Mouse (Mus musculus) lung, postnatal 36 days (tissue): Measurements from ENCODE around the gene Rcor1.

Source experiments
- DNase-seq: peaks from one replicate; pipeline ENCODE4 v3.0.0; 2022; ENCODE audit warnings: mixed read lengths

The Rcor1 gene

DNA sequence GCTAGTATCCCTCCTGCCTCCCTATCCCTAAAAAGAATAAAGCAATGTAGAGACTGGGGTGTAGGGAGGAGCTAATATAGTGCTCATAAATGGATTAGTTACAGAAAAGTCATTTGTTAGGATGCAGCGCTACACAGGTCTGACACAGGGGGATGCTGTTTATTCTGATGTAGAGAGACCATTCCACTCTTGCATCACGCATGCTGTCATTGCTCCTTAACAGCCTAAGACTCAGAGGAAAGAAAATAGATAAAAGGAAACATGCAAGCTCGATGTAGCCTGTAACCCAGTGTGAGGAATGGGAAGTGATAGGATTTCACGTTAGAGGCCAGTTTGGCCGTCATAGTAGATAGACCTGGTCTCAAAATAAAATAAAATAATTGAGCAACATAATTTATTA is 31.9 kb downstream of the Rcor1 start:
- no peak for DNase-seq

DNA sequence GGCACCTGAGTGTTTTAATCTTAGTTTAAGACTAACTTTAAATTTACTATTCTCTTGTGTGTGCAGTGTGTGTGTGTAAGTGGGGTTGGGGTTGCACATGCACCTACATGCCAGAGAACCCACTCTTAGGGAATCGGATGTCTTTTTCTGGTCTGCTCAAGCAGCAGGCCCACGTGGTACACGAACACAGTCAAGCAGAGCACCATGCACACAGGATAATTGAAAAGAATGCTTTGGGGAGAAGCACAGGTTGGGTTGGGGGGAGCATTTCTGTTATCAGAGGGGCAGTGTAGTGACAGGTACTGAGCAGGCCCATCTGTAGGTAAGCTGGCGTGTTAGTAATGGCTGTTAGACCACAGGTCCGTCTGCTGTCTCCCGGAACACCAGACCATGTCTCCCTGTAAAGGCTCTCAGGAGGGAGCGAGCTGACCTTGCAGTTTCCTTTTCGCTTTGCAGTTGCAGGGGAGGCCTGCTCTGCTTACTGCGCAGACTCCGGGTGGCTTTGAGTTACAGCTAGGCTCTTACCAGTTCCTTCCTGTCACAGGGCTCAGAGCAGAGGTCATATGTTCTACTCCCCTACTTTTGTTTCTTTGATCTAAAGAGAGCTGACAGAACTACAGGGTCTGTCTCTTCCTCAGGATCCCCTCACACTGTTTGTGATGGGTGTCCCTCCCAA is 32.5 kb downstream of the Rcor1 start:
- DNase-seq = peak; percentile 69

DNA sequence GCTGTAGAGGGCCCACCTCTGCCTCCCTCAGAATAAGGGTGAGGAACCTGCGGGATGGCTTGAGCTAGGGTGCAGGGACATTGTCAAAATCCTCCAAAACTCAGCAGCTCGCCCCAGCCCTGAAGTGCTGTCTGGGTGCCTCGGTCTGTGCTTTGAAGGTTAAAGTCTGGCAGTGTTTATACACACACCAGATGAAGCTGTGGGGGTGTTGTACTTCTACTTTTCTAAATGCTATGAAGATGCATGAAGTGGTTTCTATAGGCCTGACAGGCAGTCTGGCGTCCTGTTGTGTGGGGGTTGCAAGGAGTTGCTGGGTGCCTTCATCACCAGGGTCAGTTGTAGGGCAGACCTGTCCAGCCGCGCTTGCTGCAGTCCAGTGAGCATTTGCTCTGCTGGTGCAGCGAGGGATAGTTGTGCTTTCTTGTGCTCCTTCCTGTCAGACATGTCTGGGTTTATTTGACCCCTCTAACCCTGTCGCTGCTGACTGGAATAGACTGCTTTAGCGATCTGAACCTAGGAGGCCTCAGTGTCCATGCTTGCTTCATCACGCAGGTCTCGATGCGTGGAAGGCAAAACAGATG is 37.3 kb downstream of the Rcor1 start:
- DNase-seq = no peak

DNA sequence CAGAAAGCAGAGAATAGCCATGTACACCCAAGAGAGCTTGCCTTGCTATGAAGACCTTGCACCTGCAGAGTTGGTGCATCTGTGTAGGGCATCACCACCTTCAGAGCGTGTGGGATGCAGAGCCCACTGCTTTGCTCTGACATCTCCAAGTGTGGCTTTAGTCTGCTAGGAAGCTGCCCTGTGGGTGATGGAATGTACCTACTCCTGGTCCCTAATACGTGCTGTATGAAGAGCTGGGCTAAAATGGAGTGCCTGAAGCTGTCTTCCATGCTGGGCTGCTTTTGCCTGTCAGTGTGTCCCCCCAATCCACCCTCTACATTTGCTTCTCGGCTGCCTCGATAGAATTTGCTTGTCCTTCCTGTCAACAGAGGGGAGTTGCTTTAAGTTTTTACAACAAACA is 46.4 kb downstream of the Rcor1 start:
- DNase-seq = no peak

DNA sequence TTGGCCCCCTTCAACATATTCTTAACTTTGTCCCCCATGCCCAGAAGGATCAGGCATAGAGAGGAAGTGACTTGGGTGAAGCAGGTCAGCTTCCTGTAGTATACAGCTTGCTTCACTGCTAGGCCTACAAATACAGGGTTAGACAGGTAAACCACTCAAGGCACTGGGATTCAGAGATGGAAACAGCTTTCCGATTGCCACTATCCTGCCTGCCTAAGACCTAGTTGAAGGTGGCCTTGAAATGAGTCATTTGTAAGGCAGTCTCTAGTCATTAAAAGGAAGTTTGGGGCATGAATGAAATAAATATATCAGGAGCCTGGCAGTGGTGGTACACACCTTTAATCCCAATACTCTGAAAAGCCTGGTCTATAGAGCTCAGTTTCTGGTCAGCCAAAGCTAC is 47.9 kb downstream of the Rcor1 start:
- no peak for DNase-seq

DNA sequence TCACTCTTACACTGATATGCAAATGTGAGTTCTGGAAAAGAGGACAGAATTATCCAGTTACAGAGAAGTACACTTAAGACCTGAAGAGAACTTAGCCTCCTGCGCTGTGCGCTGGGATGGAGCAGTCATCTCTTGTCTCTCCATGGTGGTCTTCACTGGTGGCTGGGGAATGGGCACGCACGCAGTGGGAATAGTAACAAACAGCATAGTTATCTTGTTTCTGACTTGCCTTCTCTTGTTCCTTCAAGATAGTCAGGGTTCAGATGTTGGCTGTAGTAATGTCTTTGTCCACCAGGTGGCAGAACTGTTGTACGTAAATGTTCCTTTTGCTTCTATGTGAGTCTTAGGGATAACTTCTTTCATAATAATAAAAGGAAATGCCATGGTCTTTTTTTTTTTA is 49.0 kb downstream of the Rcor1 start:
- peak; percentile 92 for DNase-seq

DNA sequence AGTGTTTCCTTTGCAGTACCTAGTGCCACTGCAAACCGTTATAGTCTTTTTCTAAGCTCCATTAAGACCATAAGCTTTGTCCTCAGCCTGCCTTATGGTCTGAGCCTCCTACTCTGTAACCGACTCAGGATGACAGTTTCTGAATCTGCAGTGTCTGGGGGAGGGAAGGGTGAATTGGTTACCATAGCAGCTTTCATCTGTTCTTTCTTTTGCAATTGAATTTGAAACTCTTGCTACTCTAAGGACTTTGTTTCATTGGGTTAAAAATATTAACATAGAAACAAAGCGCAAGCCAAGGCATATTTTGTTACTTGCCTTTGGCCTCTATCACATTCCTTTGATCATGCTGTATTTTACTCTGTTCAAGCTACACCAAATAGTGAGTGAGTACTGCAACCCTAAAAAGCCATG is 49.6 kb downstream of the Rcor1 start:
- DNase-seq = no peak

DNA sequence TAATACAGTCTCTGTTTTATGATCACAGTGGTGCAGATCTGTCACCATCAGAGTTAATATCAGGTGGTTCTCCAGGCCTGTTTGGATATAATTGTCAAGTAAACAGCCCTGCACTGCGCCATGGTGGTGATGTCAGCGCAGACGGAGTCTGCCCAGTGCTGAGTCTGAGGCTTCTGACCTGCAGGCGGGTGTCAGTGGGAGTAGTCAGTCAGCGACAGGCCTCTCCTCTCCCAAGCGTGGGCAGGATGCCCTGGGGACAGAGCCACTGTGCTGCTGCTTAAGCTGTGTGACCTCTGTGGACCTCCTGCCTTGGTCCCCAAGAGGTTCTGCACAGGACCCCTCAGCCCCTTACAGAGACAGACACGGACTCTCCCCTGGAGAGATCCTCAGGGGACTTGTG is 50.0 kb downstream of the Rcor1 start:
- peak; percentile 45 for DNase-seq

DNA sequence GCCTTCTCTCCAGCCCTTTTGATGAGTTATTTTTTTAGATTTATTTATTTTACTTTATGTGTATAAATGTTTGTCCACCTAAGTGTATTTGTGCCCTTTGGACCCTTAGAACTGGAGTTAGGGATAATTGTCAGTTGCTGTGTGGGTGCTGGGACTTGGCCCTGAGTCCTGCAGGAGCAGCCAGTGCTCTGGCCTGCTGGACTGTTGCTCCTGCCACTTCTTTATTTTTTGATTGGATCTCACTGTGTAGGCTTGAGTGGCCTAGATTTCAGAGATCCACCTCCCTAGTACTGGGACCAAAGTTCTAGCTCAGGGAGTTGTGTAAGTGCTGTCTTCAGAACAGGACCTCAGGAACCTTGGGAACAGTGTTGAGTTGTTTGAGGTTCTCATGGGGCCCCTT is 51.6 kb downstream of the Rcor1 start:
- DNase-seq = no peak

DNA sequence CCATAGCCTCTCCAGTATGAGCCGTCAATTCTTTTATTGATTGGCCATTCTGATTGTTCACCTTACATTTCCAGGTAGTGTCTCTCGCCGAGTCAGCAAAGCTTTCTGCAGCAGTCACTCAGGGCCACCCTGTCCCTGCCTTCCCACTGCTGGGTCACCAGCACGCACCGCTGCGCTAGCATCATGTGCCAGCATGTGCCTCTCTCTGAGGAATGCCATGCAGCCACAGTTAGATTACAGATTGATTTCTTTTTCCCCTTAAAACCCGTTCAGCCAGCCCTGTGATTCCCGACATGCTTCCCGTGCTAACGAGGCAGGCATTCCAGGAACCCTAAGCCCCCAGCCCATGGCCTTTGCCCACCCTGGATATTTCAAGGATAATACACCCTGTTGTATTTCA is 52.8 kb downstream of the Rcor1 start:
- DNase-seq = no peak

DNA sequence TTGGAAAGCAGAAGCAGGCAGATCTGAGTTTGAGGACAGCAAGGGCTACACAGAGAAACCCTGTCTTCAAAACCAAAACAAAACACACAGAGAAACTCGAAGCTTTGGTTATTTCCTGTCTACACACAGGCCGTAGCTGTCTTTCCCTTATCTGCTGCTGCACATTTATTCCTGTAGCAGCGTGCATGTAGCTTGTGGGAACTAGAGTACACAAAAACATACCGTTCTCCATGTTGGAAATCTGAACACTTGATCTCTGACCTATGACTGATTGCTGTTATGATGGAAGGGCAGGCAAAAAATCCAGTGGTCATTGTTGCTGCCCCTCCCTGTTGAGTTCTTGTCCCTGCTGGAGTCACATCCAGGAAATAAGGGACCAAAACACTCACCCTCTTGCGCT is 54.9 kb downstream of the Rcor1 start:
- DNase-seq = peak; percentile 59

DNA sequence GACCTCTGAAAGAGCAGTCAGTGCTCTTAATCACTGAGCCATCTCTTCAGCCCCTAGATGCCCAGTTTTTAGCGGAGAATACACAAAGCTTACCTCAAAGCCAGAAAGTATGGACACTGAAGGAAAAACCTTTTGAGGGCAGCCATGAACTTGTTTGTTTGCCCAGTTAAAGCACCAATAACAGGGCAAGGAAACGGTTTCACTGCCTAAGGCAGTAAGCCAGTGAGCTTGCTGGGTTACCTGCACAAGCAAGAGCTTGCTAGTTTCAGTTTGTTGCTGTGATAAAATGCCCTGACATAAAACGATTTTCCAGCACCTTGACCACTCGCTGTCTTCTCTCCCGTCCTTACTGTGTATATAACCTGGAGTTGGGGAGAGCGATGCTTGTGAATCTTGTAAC is 55.9 kb downstream of the Rcor1 start:
- DNase-seq = no peak

DNA sequence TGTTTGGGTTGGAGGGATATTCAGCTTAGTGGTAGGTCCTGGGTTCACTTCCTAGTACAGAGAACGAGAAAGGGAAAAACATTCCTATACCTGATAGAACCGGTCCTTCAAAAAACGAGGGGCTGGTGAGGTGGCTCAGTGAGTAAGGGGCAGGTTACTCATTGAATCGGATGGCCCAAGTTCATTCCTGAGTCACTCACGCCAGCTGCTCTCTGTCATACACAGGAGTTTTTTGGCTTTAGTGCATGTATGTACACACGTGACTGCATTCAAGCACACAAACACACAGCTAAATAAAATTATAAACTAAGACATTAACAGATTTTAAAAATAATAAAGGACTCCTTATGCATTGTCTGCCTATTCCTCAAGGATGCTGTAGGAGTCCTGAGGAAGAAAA is 57.1 kb downstream of the Rcor1 start:
- DNase-seq = no peak

DNA sequence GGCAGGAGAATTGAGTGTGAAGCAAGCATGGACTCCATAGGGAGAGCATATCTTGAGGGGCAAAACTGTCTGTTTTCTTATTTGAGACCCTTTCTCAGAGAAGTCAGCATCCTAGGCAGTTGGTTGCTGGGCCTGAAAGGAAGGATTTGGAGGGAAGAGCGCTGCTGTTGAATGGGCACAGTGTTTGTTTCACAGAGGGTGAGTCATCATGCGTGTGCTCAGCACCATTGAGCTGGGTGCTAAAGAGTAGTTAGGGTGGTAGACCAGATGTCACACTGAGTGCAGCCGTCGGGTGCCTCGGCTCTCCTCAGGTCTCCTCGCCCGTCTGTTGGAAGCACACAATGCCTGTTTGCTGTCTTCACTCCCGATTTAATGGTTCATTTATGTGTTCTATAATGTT is 57.9 kb downstream of the Rcor1 start:
- DNase-seq = no peak

DNA sequence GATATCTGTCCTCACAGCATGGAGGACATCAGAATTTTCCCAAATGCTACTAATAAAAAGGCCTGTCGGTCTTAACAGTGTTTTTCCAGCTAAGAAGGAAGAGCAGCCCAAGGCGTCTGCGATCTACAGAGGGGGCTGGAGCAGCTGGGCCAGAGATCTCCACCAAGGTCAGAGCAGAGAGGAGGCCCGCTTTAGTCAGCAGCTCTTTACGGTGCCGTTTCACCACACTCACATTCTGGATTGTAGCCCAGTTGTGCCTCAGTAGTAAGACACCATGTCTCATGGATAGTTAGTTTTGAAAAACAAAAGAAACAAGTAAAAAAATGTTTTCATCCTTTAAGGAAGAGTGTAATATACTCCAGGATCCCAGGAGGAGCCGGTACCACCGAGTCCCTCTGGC is 72.0 kb downstream of the Rcor1 start:
- no peak for DNase-seq

DNA sequence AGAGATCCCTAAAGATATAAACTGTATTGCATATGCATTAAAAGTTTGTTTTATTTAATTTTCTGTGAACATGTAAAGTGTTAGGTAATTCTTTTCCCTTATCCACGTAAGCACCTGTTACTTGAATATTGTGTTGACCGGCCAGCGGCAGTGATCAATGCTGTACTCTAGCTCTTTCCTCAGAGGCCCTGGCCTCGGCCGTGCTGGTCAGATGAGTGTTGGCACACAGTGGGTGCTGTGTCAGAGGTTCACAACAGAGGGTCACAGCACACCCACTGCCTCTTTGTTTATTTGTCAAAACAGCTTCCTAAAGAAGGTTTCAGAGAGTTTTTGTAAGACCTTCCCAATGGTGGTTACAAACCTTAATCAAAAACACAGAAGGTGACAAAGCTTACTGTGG is 75.4 kb downstream of the Rcor1 start:
- no peak for DNase-seq

DNA sequence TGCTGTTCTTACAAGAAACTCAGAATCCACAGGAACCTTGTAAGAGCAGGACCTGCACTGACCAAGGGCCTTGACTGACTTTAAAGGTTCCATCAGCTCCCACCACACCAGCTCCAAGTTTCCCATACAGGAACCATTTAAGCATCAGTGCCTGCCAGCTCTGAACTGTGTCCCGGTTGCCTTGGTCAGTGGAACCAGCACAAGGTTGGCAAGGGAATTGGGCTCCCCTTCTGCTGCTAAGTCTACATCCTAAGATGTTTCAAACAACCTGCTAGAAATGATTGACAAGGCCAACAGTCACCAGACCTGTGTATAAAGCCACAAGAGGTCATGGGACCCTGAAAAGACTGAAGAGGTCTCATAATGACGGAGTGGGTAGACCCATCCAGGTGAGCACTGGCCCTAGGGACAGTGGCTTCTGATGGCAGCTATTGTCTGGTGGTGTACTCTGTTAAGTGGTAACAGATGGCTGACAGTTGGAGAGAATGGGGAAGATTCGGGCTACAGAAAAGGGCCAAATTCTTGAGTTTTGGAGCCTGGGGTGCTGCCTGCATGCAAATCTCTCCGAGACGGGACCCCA is 80.4 kb downstream of the Rcor1 start:
- DNase-seq = no peak

DNA sequence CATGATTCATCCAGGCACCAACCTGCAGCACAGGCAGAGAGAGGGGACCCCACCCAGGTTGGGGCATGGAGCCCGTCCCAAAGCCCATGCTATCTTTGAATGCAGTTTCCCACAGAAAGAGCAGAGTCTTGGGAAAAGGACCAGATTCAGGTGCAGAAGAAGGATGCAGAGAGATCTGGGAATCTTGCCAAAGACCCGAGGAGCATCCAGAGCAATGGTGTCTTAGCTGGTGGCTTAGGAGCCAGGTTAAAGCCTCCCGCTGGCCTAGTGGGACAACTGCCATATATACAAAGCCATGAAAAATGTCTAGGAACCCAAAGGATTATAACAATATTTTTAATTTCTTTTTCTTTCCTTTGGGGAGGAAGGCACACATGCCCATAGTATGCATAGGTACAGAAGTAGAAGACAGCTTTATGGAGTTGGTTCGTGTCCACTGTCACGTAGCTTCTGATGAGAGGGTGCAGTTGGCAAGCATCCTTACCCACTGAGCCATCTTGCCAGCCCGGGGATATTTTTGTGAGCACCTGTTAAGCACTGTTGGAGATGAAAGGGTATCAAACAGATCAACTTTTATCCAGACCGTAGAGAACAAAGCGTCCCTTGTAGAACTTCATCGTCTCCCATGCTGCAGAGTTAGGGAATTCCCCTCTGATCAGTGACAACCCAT is 82.0 kb downstream of the Rcor1 start:
- no peak for DNase-seq

DNA sequence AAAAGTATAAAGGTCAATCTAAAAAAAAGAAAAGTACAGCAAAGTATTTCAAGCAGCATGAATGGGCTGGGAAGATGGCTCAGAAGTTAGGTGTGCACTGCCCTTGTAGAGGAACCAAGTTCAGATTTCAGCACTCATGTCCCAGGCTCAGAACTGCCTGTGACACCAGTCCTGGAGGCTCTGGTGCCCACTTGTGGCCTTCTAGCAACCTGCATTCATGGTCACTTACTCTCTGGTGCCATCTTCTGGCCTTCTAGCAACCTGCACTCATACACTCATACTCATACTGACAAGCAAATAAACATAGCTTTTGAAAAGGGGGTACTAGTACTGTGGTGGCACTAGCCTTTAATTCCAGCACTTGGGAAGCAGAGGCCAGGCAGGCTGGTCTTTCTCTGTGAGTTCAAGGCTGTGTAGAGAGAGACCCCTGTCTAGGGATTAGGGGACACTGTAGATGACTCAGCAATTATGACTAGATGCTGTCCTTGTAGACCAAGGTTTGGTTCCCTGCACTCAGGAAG is 83.2 kb downstream of the Rcor1 start:
- DNase-seq = peak; percentile 18

DNA sequence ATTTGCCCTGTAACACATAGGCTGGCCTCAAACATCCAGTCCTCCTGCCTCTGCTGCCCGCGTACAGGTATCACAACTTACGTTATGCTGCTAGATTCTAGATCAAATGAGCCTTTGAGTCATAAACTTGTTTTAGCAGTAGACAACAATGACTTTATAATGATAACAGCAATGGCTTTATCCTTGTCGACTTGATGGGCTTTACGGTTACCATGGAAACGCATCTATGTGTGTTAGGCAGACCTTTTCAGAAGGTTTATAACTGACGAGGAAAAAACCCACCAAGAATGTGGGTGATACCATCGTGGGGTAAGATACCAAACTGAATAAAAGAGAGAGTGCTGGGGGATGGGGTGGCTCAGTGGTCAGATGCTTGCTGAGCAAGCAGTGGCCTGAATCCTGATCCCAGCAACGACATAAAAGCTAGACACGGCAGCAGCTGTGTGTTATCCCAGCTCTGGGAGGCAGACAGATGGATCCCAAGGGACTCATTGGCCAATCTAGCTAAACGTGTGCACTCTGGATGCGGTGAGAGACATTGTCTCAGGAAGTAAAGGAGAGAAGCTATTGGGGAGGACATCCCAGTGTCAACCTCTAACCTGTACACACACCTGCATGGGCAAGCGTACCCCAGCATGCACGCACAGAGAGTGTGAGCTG is 85.6 kb downstream of the Rcor1 start:
- DNase-seq = no peak

DNA sequence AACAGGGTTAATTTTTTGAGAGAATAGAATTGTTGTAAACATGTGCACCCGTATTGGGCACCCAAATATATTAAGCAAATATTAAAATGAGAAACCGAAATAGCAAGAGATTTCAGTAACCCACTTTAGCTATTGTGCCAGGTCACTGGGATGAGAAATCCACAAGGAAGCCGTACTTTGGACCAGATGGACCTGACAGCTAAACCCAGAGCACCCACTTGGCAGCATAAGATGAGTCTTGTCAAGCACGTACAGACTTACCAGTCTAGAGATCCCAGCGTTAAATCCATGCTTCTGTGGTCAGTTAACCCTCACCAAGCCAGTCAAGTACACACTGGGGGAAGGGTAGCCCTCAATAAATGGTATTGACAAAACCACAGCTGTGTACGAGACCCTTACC is 86.5 kb downstream of the Rcor1 start:
- no peak for DNase-seq

DNA sequence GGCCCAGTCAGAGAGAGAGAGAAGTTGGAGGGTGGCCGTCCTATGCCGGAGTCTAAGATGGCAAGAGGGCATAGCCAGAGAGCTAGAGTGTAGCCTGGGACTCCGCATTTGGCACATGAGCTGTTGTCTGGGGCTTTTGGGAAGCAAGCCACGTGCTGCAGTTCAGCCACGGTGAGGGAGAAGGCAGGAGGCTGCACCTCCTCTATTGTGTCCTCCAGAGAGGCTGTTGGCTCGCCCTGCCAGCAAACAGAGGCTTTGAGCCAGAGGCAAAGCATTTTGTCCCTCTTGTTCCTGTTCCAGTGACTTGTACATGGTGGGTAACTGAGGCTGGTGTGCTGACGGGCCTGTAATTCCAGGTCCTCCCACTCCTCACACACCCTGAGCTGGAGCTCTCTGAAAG is 95.0 kb downstream of the Rcor1 start:
- DNase-seq = no peak
